Mouse (Mus musculus): ENCODE measurements around the gene Ncf4. TPM values are rescaled to one million over a fixed set of nuclear protein-coding genes. Genes with fewer than 3 reads are reported as not detected.

The Ncf4 gene
- polyA plus RNA-seq, 1 experiment from 2014 or later, result 5.6 TPM

DNA sequence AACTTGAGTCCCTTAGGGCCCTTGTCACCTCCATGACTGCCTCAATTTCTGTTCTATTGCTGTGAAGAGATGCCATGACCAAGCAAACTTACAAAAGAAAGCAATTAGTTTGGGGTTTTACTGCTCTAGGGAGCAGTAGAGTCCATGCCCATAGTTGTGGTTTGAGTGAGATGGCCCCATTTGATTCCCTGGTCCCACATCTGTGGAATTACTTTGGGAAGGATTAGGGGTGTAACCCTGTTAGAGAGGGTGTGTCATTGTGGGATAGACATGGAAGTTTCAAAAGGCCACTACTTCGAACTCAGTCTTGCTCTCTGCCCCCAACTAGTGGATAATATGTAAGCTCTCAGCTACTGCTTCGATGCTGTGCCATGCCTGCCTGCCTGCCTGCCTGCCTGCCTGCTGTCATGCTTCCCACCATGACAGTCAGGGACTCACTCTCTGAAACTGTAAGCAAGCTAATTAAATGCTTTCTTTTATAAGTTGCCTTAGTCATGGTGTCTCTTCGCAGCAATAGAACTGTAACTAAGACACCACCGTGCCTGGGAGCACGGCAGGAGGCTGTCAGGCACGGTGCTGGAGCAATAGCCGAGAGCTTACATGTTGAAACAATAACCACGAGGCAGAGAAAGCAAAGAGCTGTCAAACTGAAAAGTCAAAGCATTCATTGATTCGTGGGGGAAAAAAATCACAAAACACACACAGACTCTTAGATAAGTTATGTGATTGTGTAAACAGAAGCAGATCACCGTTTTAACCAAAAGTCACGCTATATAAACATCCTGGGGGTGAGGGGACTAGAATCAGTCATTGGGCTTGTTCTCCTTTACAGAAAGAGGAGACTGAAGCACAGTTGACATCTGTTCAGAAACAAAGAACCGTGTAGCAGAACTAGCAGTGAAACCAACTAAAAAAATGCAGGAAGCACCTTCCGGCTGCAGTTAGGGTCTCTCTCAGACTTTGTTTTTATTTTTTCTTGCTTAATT is 13.0 kb upstream of the Ncf4 start:
- peak overlapping the region; percentile 12; the same call in 1 of the 2 replicates for H3K4me2 ChIP-seq (ENCODE audit: low read depth, low read length)
- ATAC-seq, result no peak

DNA sequence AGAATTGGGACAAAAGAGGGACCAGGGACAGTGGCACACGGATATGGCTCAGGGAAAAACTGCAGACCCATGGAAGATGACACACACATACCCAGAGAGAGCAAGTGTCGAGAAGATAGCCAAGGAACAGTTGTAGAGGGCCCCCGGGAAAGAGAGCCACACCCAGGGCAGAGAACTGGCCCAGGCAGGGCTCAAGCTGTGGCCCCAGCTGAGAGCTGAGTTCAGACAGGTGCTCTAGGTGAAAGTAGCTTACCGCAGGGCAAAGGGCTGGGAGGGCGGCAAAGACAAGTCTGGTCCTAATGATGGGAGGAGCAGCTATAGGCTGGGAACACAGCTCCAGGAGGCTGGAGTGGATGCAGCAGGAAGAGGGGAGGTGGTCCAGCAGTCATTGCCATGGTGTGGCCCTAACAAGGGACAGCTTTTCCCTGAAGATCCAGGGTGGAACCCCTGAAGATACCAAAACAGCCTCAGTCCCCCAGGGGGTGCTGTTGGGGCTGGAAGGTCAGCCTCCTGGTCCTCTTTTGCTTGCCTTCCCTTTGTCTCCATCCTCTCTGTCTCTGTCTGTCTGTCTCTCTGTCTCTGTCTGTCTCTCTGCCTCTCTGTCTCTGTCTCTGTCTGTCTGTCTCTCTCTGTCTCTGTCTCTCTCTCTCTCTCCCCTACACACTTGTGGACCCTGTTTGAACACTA is 9.6 kb upstream of the Ncf4 start:
- no peak overlapping the region for H3K4me2 ChIP-seq (ENCODE audit: low read depth, low read length)
- 62% methylated on average over 5 of the region's 5 CpGs for WGBS
- H3K9me3 ChIP-seq (ENCODE audit: control insufficient read depth, low read length), result peaks cover 4% of the 10 kb centered on the region; the same call in 1 of the 2 replicates
- H3K4me1 ChIP-seq (ENCODE audit: control insufficient read depth, insufficient read depth, low read length), result peaks cover 3% of the 10 kb centered on the region; the same call in 1 of the 2 replicates
- no peak overlapping the region for H3K9ac ChIP-seq (ENCODE audit: low read depth, low read length)
- no peak overlapping the region for H3K4me3 ChIP-seq (ENCODE audit: low read length)
- no peaks in the 10 kb centered on the region for H3K27me3 ChIP-seq (replicated peaks; ENCODE audit: control insufficient read depth, insufficient read depth, low read length)
- peak; percentile 76; the same call in 1 of the 2 replicates for ATAC-seq
- no peak overlapping the region for H3K27ac ChIP-seq (ENCODE audit: low read length)
- no peaks in the 10 kb centered on the region for H3K36me3 ChIP-seq (ENCODE audit: control insufficient read depth, insufficient read depth, low read length)

More for the DNA sequence above, 13.0 kb upstream of the Ncf4 start:
- WGBS, result 13% methylated on average over 13 of the region's 13 CpGs
- H3K27ac ChIP-seq (ENCODE audit: low read length), result no peak overlapping the region
- H3K9ac ChIP-seq (ENCODE audit: low read depth, low read length), result no peak overlapping the region
- no peaks in the 10 kb centered on the region for H3K36me3 ChIP-seq (ENCODE audit: control insufficient read depth, insufficient read depth, low read length)
- H3K4me1 ChIP-seq (ENCODE audit: control insufficient read depth, insufficient read depth, low read length), result peaks cover 3% of the 10 kb centered on the region; the same call in 1 of the 2 replicates
- H3K27me3 ChIP-seq (replicated peaks; ENCODE audit: control insufficient read depth, insufficient read depth, low read length), result no peaks in the 10 kb centered on the region
- peaks cover 4% of the 10 kb centered on the region; the same call in 1 of the 2 replicates for H3K9me3 ChIP-seq (ENCODE audit: control insufficient read depth, low read length)
- no peak overlapping the region for H3K4me3 ChIP-seq (ENCODE audit: low read length)

DNA sequence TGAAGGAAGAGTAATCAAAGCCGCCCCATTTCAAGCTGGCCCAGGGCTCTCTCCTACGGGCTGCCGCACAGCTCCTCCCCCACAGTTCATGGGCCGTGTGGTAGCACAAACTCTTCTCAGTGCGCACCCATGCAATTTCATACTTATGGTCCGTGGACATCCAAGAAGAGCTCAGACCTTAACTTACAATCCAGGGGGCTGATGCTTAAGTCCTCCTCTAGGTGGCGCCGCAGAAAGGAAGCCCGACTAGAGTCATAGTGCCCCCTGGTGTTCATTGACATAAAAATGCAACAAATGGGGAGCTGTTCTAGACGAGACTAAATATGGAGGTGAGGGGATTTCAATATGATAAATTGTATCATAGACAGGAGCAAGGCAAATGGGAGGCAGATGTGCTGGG is 5.1 kb upstream of the Ncf4 start:
- Histone ChIP-seq H3K4me1 (ENCODE audit: control insufficient read depth, insufficient read depth, low read length) (no peaks in the 10 kb centered on the region), H3K4me3 (ENCODE audit: low read length) (no peak overlapping the region), H3K9me3 (ENCODE audit: control insufficient read depth, low read length) (no peaks in the 10 kb centered on the region), H3K27ac (ENCODE audit: low read length) (no peak overlapping the region), H3K36me3 (ENCODE audit: control insufficient read depth, insufficient read depth, low read length) (no peaks in the 10 kb centered on the region), H3K4me2 (ENCODE audit: low read depth, low read length) (no peak overlapping the region), H3K27me3 (replicated peaks; ENCODE audit: control insufficient read depth, insufficient read depth, low read length) (no peaks in the 10 kb centered on the region), H3K9ac (ENCODE audit: low read depth, low read length) (no peak overlapping the region)
- WGBS, result 29% methylated on average over 10 of the region's 10 CpGs
- no peak for ATAC-seq

DNA sequence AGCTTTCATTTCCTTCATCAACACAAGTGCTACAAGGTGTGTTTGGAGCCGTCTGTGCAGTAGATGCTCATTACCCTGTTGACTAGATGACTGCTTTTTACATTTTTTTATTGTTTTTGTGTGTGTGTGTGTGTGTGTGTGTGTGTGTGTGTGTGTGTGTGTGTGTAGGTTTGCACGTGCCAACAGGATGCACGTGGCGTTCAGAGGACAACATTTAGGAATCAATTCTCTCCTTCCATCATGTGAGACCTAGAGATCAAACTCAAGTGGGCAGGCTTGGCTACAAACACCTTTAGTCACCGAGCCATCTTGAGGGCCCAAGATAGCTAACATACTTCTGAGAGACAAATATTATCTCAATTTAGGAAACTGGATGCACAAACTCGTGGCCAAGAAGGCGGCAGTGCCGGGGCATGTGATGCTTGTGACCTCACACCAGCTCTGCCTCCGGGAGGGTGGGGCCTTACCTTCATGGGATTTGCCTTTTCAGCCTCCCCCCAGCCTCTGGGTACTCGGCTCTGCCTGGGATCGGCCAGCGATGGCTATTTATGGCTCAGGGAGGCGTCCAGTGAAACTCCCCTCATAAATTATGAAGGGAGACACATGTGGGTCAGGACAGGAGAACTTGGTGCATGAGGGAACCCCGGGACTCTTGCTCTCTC is 4.5 kb upstream of the Ncf4 start:
- Histone ChIP-seq H3K4me2 (ENCODE audit: low read depth, low read length) (no peak overlapping the region), H3K9ac (ENCODE audit: low read depth, low read length) (no peak overlapping the region), H3K4me1 (ENCODE audit: control insufficient read depth, insufficient read depth, low read length) (no peaks in the 10 kb centered on the region), H3K27ac (ENCODE audit: low read length) (no peak overlapping the region), H3K27me3 (replicated peaks; ENCODE audit: control insufficient read depth, insufficient read depth, low read length) (no peaks in the 10 kb centered on the region), H3K4me3 (ENCODE audit: low read length) (no peak overlapping the region), H3K36me3 (ENCODE audit: control insufficient read depth, insufficient read depth, low read length) (no peaks in the 10 kb centered on the region), H3K9me3 (ENCODE audit: control insufficient read depth, low read length) (no peaks in the 10 kb centered on the region)
- no peak for ATAC-seq
- WGBS, result 57% methylated on average over 14 of the region's 14 CpGs

DNA sequence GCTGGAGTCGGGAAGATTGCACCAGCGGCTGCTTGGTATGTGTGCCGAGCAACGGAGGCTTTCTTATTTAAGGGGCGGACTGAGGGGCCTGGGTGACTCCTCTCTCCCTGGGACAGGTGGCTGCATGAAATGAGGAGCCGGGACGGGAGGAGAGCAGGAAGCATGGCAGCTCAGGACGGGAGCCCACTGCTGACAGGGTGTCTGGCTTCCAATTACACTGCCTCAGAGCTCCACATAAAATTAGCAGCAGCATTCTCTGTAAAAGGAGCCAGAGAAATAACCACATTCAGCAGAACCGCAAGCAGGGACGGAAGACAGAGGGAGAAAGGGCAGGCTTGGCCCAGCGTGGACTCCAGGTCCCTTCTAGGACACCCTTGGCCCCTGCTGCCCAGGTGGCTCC is 3.3 kb upstream of the Ncf4 start:
- Histone ChIP-seq H3K9me3 (ENCODE audit: control insufficient read depth, low read length) (no peaks in the 10 kb centered on the region), H3K27me3 (replicated peaks; ENCODE audit: control insufficient read depth, insufficient read depth, low read length) (no peaks in the 10 kb centered on the region), H3K27ac (ENCODE audit: low read length) (no peak overlapping the region), H3K4me2 (ENCODE audit: low read depth, low read length) (no peak overlapping the region), H3K4me1 (ENCODE audit: control insufficient read depth, insufficient read depth, low read length) (no peaks in the 10 kb centered on the region), H3K9ac (ENCODE audit: low read depth, low read length) (no peak overlapping the region), H3K36me3 (ENCODE audit: control insufficient read depth, insufficient read depth, low read length) (no peaks in the 10 kb centered on the region), H3K4me3 (ENCODE audit: low read length) (no peak overlapping the region)
- no peak for ATAC-seq
- WGBS, result 46% methylated on average over 11 of the region's 11 CpGs

DNA sequence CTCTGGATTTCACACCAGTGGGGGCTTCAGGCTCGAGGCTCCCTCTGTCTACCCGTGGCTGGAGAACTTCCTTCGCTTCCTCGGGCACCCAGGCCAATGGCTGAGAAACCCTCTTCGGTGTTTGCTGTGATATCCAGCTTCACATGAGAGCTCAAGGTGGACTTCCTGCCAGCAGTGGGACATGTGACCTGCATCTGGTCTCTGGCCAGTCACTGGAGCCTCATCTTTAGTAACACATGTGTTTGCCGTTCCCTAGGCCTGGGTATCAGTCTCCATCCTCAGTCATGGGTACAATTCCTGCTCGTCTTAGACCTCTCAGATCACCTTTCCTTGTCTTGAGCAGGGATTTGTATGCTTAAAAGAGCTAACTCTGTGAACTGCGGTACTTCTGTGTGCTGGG is 1.5 kb upstream of the Ncf4 start:
- Histone ChIP-seq H3K4me1 (ENCODE audit: control insufficient read depth, insufficient read depth, low read length) (no peaks in the 10 kb centered on the region), H3K36me3 (ENCODE audit: control insufficient read depth, insufficient read depth, low read length) (no peaks in the 10 kb centered on the region), H3K27ac (ENCODE audit: low read length) (peak overlapping the region; percentile 37; the same call in 1 of the 2 replicates), H3K9ac (ENCODE audit: low read depth, low read length) (no peak overlapping the region), H3K4me3 (ENCODE audit: low read length) (no peak overlapping the region), H3K4me2 (ENCODE audit: low read depth, low read length) (no peak overlapping the region), H3K27me3 (replicated peaks; ENCODE audit: control insufficient read depth, insufficient read depth, low read length) (no peaks in the 10 kb centered on the region), H3K9me3 (ENCODE audit: control insufficient read depth, low read length) (no peaks in the 10 kb centered on the region)
- WGBS, result 79% methylated on average over 8 of the region's 8 CpGs
- no peak for ATAC-seq

DNA sequence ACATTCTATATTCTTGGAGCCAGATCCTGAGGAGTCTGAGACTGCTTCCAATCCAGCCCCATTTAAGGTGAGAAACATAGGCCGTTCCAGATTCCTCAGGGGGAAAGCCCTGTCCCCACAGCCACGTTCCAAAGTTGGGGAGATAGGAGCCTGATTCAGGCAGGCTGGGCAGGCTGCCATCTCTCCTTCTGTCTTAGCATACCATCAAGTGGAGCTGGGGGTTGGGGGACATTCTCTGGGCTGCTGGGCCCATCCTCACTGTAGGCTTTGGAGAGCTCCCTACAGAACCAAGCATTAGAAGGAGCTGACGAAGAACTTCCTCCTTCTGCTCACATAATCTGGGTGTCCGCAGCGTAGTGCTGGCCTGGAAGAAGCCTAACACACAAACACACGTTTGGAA is 827 bp upstream of the Ncf4 start:
- Histone ChIP-seq H3K27me3 (replicated peaks; ENCODE audit: control insufficient read depth, insufficient read depth, low read length) (no peaks in the 10 kb centered on the region), H3K4me2 (ENCODE audit: low read depth, low read length) (no peak overlapping the region), H3K9ac (ENCODE audit: low read depth, low read length) (0 out of 2 replicates have a peak overlapping the region, but pooled peaks have one; percentile 10), H3K27ac (ENCODE audit: low read length) (peak overlapping the region; percentile 57), H3K4me3 (ENCODE audit: low read length) (no peak overlapping the region), H3K4me1 (ENCODE audit: control insufficient read depth, insufficient read depth, low read length) (no peaks in the 10 kb centered on the region), H3K36me3 (ENCODE audit: control insufficient read depth, insufficient read depth, low read length) (no peaks in the 10 kb centered on the region), H3K9me3 (ENCODE audit: control insufficient read depth, low read length) (no peaks in the 10 kb centered on the region)
- WGBS, result 54% methylated on average over 6 of the region's 6 CpGs
- ATAC-seq, result peak; percentile 42; the same call in 1 of the 2 replicates

DNA sequence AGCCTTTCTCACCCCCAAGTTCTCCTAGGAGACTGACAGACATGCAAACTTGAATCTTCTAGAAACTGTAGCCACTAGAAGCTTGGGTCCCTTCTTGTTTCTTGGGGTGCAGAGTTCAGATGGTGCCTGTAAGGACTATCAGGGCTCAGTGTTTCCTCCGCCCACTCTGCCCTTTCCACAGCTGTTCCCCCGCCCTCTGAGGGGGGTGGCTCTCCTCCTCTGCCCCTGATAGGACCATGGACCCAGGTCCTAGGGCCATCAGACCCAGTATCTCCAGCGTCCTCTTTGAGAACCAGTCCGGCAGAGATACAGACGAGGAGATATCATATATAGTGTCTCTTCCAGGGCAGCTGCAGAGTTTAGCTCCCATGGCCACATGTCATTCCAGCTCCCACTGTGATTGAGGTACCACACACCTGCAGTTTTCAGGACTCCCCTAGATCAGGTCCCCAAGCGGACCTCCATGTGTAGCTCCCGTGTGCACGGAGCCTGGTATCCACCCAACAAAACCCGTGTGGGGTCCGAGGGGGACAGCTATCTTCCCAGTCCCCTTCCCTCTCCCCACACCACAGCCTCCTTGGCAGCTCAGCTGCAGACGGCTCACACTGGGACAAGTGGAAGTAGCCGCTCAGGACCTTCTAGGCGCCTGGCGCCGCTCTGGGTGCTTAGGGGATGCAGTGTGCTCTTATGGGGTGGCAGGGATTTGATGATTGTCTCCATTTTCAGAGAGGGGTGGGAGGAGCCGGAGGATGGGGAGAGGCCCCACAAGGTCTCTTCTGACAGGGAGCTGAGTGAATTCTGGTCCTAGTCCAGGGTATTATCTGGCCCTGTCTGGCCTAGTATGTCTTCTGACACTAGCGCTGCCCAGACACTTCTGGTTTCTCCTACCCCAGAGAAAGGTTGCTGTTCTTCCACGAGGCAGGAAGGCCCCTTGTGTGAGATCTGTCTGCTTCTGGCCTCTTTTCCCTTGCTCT is 1.8 kb downstream of the Ncf4 start:
- H3K4me3 ChIP-seq (ENCODE audit: low read length), result no peak overlapping the region
- no peaks in the 10 kb centered on the region for H3K36me3 ChIP-seq (ENCODE audit: control insufficient read depth, insufficient read depth, low read length)
- H3K4me1 ChIP-seq (ENCODE audit: control insufficient read depth, insufficient read depth, low read length), result no peaks in the 10 kb centered on the region
- WGBS, result 68% methylated on average over 18 of the region's 18 CpGs
- H3K9me3 ChIP-seq (ENCODE audit: control insufficient read depth, low read length), result no peaks in the 10 kb centered on the region
- H3K9ac ChIP-seq (ENCODE audit: low read depth, low read length), result no peak overlapping the region
- H3K27me3 ChIP-seq (replicated peaks; ENCODE audit: control insufficient read depth, insufficient read depth, low read length), result no peaks in the 10 kb centered on the region
- H3K27ac ChIP-seq (ENCODE audit: low read length), result no peak overlapping the region
- no peak for ATAC-seq
- no peak overlapping the region for H3K4me2 ChIP-seq (ENCODE audit: low read depth, low read length)
